Mouse (Mus musculus) heart, adult 2 months (tissue): ENCODE measurements around the gene Trpm2. TPM values are rescaled to one million over a fixed set of nuclear protein-coding genes. Genes with fewer than 3 reads are reported as not detected.
A peak's percentile ranks its signal among the peaks of the same experiment; 100 is the strongest.
"Not testable (repeated sequence)": the region's sequence is repeated elsewhere in the genome, so short reads cannot be mapped to it uniquely, and the experiment has no call there.

Experiments used
- DNase-seq, 2 experiments: peaks; one replicate each; pipeline ENCODE4 v3.0.0; 2021
- H3K27ac ChIP-seq: fragments of 200-600 bp; 2 replicates; pipeline ENCODE4 v1.8.1; 2022
- H3K27me3 ChIP-seq: fragments of 200-500 bp; 2 replicates; pipeline ENCODE4 v1.6.1; 2012; ENCODE audit warnings: mild to moderate bottlenecking, low read length, inconsistent platforms, mixed read lengths; ENCODE audit not compliant: control insufficient read depth, insufficient read depth
- H3K36me3 ChIP-seq: fragments of 200-500 bp; 2 replicates; pipeline ENCODE4 v1.6.1; 2012; ENCODE audit warnings: low read length, inconsistent platforms; ENCODE audit not compliant: control insufficient read depth, insufficient read depth
- H3K4me1 ChIP-seq: fragments of 200-500 bp; 2 replicates; pipeline ENCODE4 v1.6.1; 2011; ENCODE audit warnings: low read length; ENCODE audit not compliant: control insufficient read depth, insufficient read depth
- H3K4me3 ChIP-seq: fragments of 200-600 bp; 2 replicates; pipeline ENCODE4 v1.8.1; 2022
- H3K79me2 ChIP-seq: fragments of 200-500 bp; replicated peaks from 2 replicates; pipeline ENCODE4 v1.6.1; 2012; ENCODE audit warnings: mild to moderate bottlenecking, inconsistent platforms, low read length, moderate library complexity, mixed read lengths; ENCODE audit not compliant: control insufficient read depth, insufficient read depth
- H3K9ac ChIP-seq: fragments of 200-500 bp; 2 replicates; pipeline ENCODE4 v1.6.1; 2012; ENCODE audit warnings: low read depth, mild to moderate bottlenecking, control low read depth, inconsistent platforms, low read length, mixed read lengths
- CTCF ChIP-seq: fragments of 200-600 bp; IDR thresholded peaks from 2 replicates; pipeline ENCODE4 v1.8.1; 2022; ENCODE audit warnings: antibody characterized with exemption, mild to moderate bottlenecking, moderate library complexity
- EP300 ChIP-seq: fragments of 200-500 bp; IDR thresholded peaks from 2 replicates; pipeline ENCODE4 v1.6.1; 2011; ENCODE audit warnings: low read depth, low read length, control low read depth; ENCODE audit not compliant: insufficient read depth
- POLR2A ChIP-seq: fragments of 200-500 bp; IDR thresholded peaks from 2 replicates; pipeline ENCODE4 v1.6.1; 2011; ENCODE audit warnings: mild to moderate bottlenecking, low read depth, low read length, control low read depth; ENCODE audit not compliant: insufficient read depth
- WGBS: fragments of 180-500 bp; shearing (Covaris S2); methylation state at CpG from one replicate; pipeline ENCODE4 v1.1.7; 2018; 5-methylcytosine and 5-hydroxymethylcytosine counted together
- intact Hi-C: fragments of 180-260 bp; cut with DNase I; formaldehyde crosslinking; loops from one replicate; pipeline ENCODE4 v1.15.1; 2025
- polyA plus RNA-seq: library from polyadenylated mRNA; depleted of rRNA; stranded (reverse); fragments of >200 nt; gene quantifications from 2 replicates; pipeline ENCODE4 v1.2.3, GENCODE M21; 2012
- total RNA-seq, 2 experiments: library from RNA; stranded (reverse); gene quantifications; 2 replicates each; pipeline ENCODE4 v1.2.3; 2021

The Trpm2 gene
- total and polyA plus RNA-seq, 3 experiments: 0.55 to 0.78 (median 0.75) TPM

- DNase-seq: no peak
- Histone ChIP-seq H3K36me3 (no peaks in the 10 kb centered on the region), H3K27me3 (no peaks in the 10 kb centered on the region), H3K9ac (no peak overlapping the region), H3K4me1 (peaks cover 11% of the 10 kb centered on the region), H3K27ac (no peak overlapping the region), H3K79me2 (no peaks in the 10 kb centered on the region), H3K4me3 (no peak overlapping the region)
- intact Hi-C loops: no loop called here
- 87% methylated on average over 18 of the region's 18 CpGs for WGBS
- TF ChIP-seq EP300 (no peak), POLR2A (no peak), CTCF (no peak)
These were observed 42.5 kb upstream of the Trpm2 start for GRCm38 (mm10) chr10:78012661-78013495.

GRCm38 (mm10) chr10:78011116-78011515 is 40.8 kb upstream of the Trpm2 start:
- H3K9ac ChIP-seq, DNase-seq, H3K4me3 ChIP-seq, intact Hi-C loops, H3K27ac ChIP-seq, H3K79me2 ChIP-seq, H3K36me3 ChIP-seq, H3K27me3 ChIP-seq: not testable (repeated sequence)
- WGBS: 90% methylated on average over 5 of the region's 5 CpGs
- H3K4me1 ChIP-seq: peaks cover 12% of the 10 kb centered on the region

- Histone ChIP-seq H3K36me3 (no peaks in the 10 kb centered on the region), H3K27ac (peak overlapping the region; percentile 96; the same call in 1 of the 2 replicates), H3K9ac (no peak overlapping the region), H3K79me2 (peaks cover under 1% of the 10 kb centered on the region; the same call in 1 of the 2 replicates), H3K4me3 (no peak overlapping the region), H3K4me1 (peaks cover 10% of the 10 kb centered on the region), H3K27me3 (no peaks in the 10 kb centered on the region)
- WGBS: 24% methylated on average over 10 of the region's 10 CpGs
- DNase-seq: peak in 1 of 2 experiments; percentile 20
- TF ChIP-seq CTCF (no peak), POLR2A (no peak), EP300 (no peak)
- intact Hi-C loops: no loop called here
These were observed 40.0 kb upstream of the Trpm2 start for GRCm38 (mm10) chr10:78010335-78010734.

GRCm38 (mm10) chr10:78009945-78010293 is 39.6 kb upstream of the Trpm2 start, which contains the start of gene Pfkl:
TSS of gene Pfkl (minus strand) at chr10:78010083.
- H3K27me3 ChIP-seq: no peaks in the 10 kb centered on the region
- peak within 1 kb of the TSS; percentile 87 for H3K9ac ChIP-seq
- H3K4me3 ChIP-seq: peak within 1 kb of the TSS; percentile 66
- peak within 1 kb of the TSS; percentile 96 for H3K27ac ChIP-seq
- no peaks in the 10 kb centered on the region for H3K36me3 ChIP-seq
- H3K79me2 ChIP-seq: peaks cover 3% of the 10 kb centered on the region; the same call in 1 of the 2 replicates
- DNase-seq: no peak
- intact Hi-C loops: loop anchor here (2.0 kb wide), 1 partner anchor 25 kb away; no protein-coding TSS in a partner anchor
- TF ChIP-seq CTCF: no peak
- no peak; the same call in 1 of the 2 replicates for TF ChIP-seq EP300
- TF ChIP-seq POLR2A: no peak
- under 1% methylated on average over 9 of the region's 9 CpGs for WGBS
- H3K4me1 ChIP-seq: peaks cover 9% of the 10 kb centered on the region

- Histone ChIP-seq H3K4me1 (peaks cover 9% of the 10 kb centered on the region), H3K4me3 (peak overlapping the region; percentile 66), H3K27me3 (no peaks in the 10 kb centered on the region), H3K9ac (peak overlapping the region; percentile 87), H3K79me2 (peaks cover 3% of the 10 kb centered on the region; the same call in 1 of the 2 replicates), H3K36me3 (no peaks in the 10 kb centered on the region), H3K27ac (peak overlapping the region; percentile 96)
- WGBS: under 1% methylated on average over 59 of the region's 59 CpGs
- intact Hi-C loops: loop anchor here (2.0 kb wide), 1 partner anchor 25 kb away; no protein-coding TSS in a partner anchor
- TF ChIP-seq POLR2A: peak; percentile 80
- TF ChIP-seq EP300: peak; percentile 34; the same call in 1 of the 2 replicates
- peak; percentile 85 for TF ChIP-seq CTCF
- peak; percentile 95 to 96 for DNase-seq
These were observed 39.0 kb upstream of the Trpm2 start for GRCm38 (mm10) chr10:78009184-78009944.
